Mouse (Mus musculus) hindbrain, embryonic 12.5 days (tissue): Measurements from ENCODE around the gene Slc19a1. TPM values are rescaled to one million over a fixed set of nuclear protein-coding genes. Genes with fewer than 3 reads are reported as not detected.

Experiments used
- ATAC-seq: fragments of 200-750 bp; cut with Nextera tagmentation; 2 replicates; pipeline ENCODE4 v1.8.0; 2017; ENCODE audit warnings: moderate TSS enrichment; ENCODE audit not compliant: low FRiP score
- H3K27ac ChIP-seq: fragments of 300-500 bp; sonication (generic); 2 replicates; pipeline ENCODE4 v1.5.1; 2016; ENCODE audit warnings: mild to moderate bottlenecking
- H3K27me3 ChIP-seq: fragments of 300-500 bp; sonication (generic); 2 replicates; pipeline ENCODE4 v1.6.1; 2016; ENCODE audit warnings: mild to moderate bottlenecking
- H3K36me3 ChIP-seq: fragments of 300-500 bp; sonication (generic); 2 replicates; pipeline ENCODE4 v1.6.1; 2016; ENCODE audit warnings: mild to moderate bottlenecking
- H3K4me1 ChIP-seq: fragments of 300-500 bp; sonication (generic); 2 replicates; pipeline ENCODE4 v1.6.1; 2016
- H3K4me2 ChIP-seq: fragments of 300-500 bp; sonication (generic); replicated peaks from 2 replicates; pipeline ENCODE4 v1.6.1; 2016; ENCODE audit warnings: mild to moderate bottlenecking
- H3K4me3 ChIP-seq: fragments of 300-500 bp; sonication (generic); 2 replicates; pipeline ENCODE4 v1.5.1; 2016; ENCODE audit warnings: mild to moderate bottlenecking
- H3K9ac ChIP-seq: fragments of 300-500 bp; sonication (generic); 2 replicates; pipeline ENCODE4 v1.6.1; 2016; ENCODE audit warnings: mild to moderate bottlenecking, moderate library complexity
- H3K9me3 ChIP-seq: fragments of 300-500 bp; sonication (generic); replicated peaks from 2 replicates; pipeline ENCODE4 v1.6.1; 2016; ENCODE audit warnings: mild to moderate bottlenecking
- WGBS: fragments of 180-500 bp; shearing (Covaris S2); methylation state at CpG from one replicate; pipeline ENCODE4 v1.1.7; 2016; 5-methylcytosine and 5-hydroxymethylcytosine counted together
- polyA plus RNA-seq: library from polyadenylated mRNA; unstranded; fragments of >200 nt; fragmentation: Nextera tagmentation; extraction: Ambion mirVana; gene quantifications from 2 replicates; pipeline ENCODE4 v1.2.1, GENCODE M21; 2016

The Slc19a1 gene
- polyA plus RNA-seq, 1 experiment from 2014 or later = 32.5 TPM

- Histone ChIP-seq H3K36me3 (peaks cover 9% of the 10 kb centered on the region; the same call in 1 of the 2 replicates), H3K27me3 (no peaks in the 10 kb centered on the region), H3K4me2 (no peak overlapping the region), H3K9me3 (no peaks in the 10 kb centered on the region), H3K4me1 (no peaks in the 10 kb centered on the region), H3K27ac (peak overlapping the region; percentile 4; the same call in 1 of the 2 replicates), H3K9ac (no peak overlapping the region), H3K4me3 (no peak overlapping the region)
- ATAC-seq = no peak
- 89% methylated on average over 8 of the region's 8 CpGs for WGBS
Observed at GRCm38 (mm10) chr10:77078961-77079360, 46.9 kb downstream of the Slc19a1 start.

GRCm38 (mm10) chr10:77082453-77082852 lies 50.4 kb downstream of the Slc19a1 start:
- Histone ChIP-seq H3K4me1 (no peaks in the 10 kb centered on the region), H3K36me3 (peaks cover 19% of the 10 kb centered on the region), H3K9ac (no peak overlapping the region), H3K9me3 (no peaks in the 10 kb centered on the region), H3K4me2 (no peak overlapping the region), H3K4me3 (no peak overlapping the region), H3K27ac (no peak overlapping the region), H3K27me3 (no peaks in the 10 kb centered on the region)
- no peak for ATAC-seq
- 36% methylated on average over 3 of the region's 3 CpGs for WGBS

- H3K4me3 ChIP-seq = no peak overlapping the region
- H3K9me3 ChIP-seq = no peaks in the 10 kb centered on the region
- H3K9ac ChIP-seq = no peak overlapping the region
- WGBS = 80% methylated on average over 5 of the region's 5 CpGs
- no peak overlapping the region for H3K27ac ChIP-seq
- H3K27me3 ChIP-seq = no peaks in the 10 kb centered on the region
- peaks cover 20% of the 10 kb centered on the region for H3K36me3 ChIP-seq
- H3K4me2 ChIP-seq = no peak overlapping the region
- H3K4me1 ChIP-seq = no peaks in the 10 kb centered on the region
- no peak for ATAC-seq
Observed at GRCm38 (mm10) chr10:77082921-77083320, 50.9 kb downstream of the Slc19a1 start.

- no peak for ATAC-seq
- H3K27me3 ChIP-seq = no peaks in the 10 kb centered on the region
- no peak overlapping the region for H3K9ac ChIP-seq
- H3K4me1 ChIP-seq = peaks cover under 1% of the 10 kb centered on the region; the same call in 1 of the 2 replicates
- H3K36me3 ChIP-seq = peaks cover 15% of the 10 kb centered on the region
- WGBS = 83% methylated on average over 1 of the region's 1 CpGs
- H3K27ac ChIP-seq = no peak overlapping the region
- H3K4me2 ChIP-seq = no peak overlapping the region
- H3K4me3 ChIP-seq = no peak overlapping the region
- H3K9me3 ChIP-seq = no peaks in the 10 kb centered on the region
Observed at GRCm38 (mm10) chr10:77084568-77084967, 52.5 kb downstream of the Slc19a1 start.

- Histone ChIP-seq H3K4me1 (peaks cover 2% of the 10 kb centered on the region; the same call in 1 of the 2 replicates), H3K4me2 (no peak overlapping the region), H3K36me3 (peaks cover 15% of the 10 kb centered on the region), H3K4me3 (no peak overlapping the region), H3K9ac (no peak overlapping the region), H3K27me3 (no peaks in the 10 kb centered on the region), H3K9me3 (peaks cover 7% of the 10 kb centered on the region), H3K27ac (no peak overlapping the region)
- WGBS = 52% methylated on average over 8 of the region's 8 CpGs
- ATAC-seq = no peak
Observed at GRCm38 (mm10) chr10:77089336-77089735, 57.3 kb downstream of the Slc19a1 start.

- Histone ChIP-seq H3K9ac (no peak overlapping the region), H3K36me3 (peaks cover 16% of the 10 kb centered on the region), H3K9me3 (peaks cover 7% of the 10 kb centered on the region), H3K4me3 (no peak overlapping the region), H3K27ac (no peak overlapping the region), H3K4me1 (peaks cover 2% of the 10 kb centered on the region; the same call in 1 of the 2 replicates), H3K27me3 (no peaks in the 10 kb centered on the region), H3K4me2 (no peak overlapping the region)
- WGBS = 79% methylated on average over 5 of the region's 5 CpGs
- no peak for ATAC-seq
Observed at GRCm38 (mm10) chr10:77090063-77090462, 58.0 kb downstream of the Slc19a1 start.

GRCm38 (mm10) chr10:77091538-77092097 lies 59.6 kb downstream of the Slc19a1 start:
- H3K4me3 ChIP-seq = no peak overlapping the region
- peaks cover 2% of the 10 kb centered on the region; the same call in 1 of the 2 replicates for H3K4me1 ChIP-seq
- H3K9me3 ChIP-seq = peaks cover 7% of the 10 kb centered on the region
- no peak overlapping the region for H3K9ac ChIP-seq
- 83% methylated on average over 4 of the region's 4 CpGs for WGBS
- peaks cover 11% of the 10 kb centered on the region; the same call in 1 of the 2 replicates for H3K36me3 ChIP-seq
- no peak overlapping the region for H3K4me2 ChIP-seq
- no peaks in the 10 kb centered on the region for H3K27me3 ChIP-seq
- H3K27ac ChIP-seq = no peak overlapping the region
- ATAC-seq = no peak

GRCm38 (mm10) chr10:77093817-77094216 lies 61.8 kb downstream of the Slc19a1 start:
- ATAC-seq = no peak
- no peak overlapping the region for H3K4me3 ChIP-seq
- 0 out of 2 replicates have a peak, but pooled peaks cover 2% of the 10 kb centered on the region for H3K36me3 ChIP-seq
- no peaks in the 10 kb centered on the region for H3K27me3 ChIP-seq
- H3K4me2 ChIP-seq = no peak overlapping the region
- no peak overlapping the region for H3K27ac ChIP-seq
- H3K9ac ChIP-seq = no peak overlapping the region
- peaks cover 13% of the 10 kb centered on the region for H3K4me1 ChIP-seq
- H3K9me3 ChIP-seq = peaks cover 7% of the 10 kb centered on the region

- ATAC-seq = no peak
- peaks cover 11% of the 10 kb centered on the region for H3K4me1 ChIP-seq
- no peak overlapping the region for H3K27ac ChIP-seq
- WGBS = 91% methylated on average over 3 of the region's 3 CpGs
- H3K4me2 ChIP-seq = no peak overlapping the region
- no peak overlapping the region for H3K9ac ChIP-seq
- 0 out of 2 replicates have a peak, but pooled peaks cover 2% of the 10 kb centered on the region for H3K36me3 ChIP-seq
- H3K4me3 ChIP-seq = no peak overlapping the region
- peaks cover 7% of the 10 kb centered on the region for H3K9me3 ChIP-seq
- H3K27me3 ChIP-seq = no peaks in the 10 kb centered on the region
Observed at GRCm38 (mm10) chr10:77095666-77096065, 63.6 kb downstream of the Slc19a1 start.

GRCm38 (mm10) chr10:77097006-77097889 lies 65.2 kb downstream of the Slc19a1 start:
- no peak for ATAC-seq

GRCm38 (mm10) chr10:77097890-77098200 lies 65.8 kb downstream of the Slc19a1 start:
- Histone ChIP-seq H3K27ac (no peak overlapping the region), H3K4me1 (peaks cover 11% of the 10 kb centered on the region), H3K36me3 (0 out of 2 replicates have a peak, but pooled peaks cover 2% of the 10 kb centered on the region), H3K4me3 (no peak overlapping the region), H3K9me3 (peaks cover 3% of the 10 kb centered on the region; the same call in 1 of the 2 replicates), H3K27me3 (no peaks in the 10 kb centered on the region), H3K4me2 (no peak overlapping the region), H3K9ac (no peak overlapping the region)
- no peak for ATAC-seq
- whole genome bisulfite sequencing = 89% methylated on average over 4 of the region's 4 CpGs

More at GRCm38 (mm10) chr10:77097006-77097889, 65.2 kb downstream of the Slc19a1 start:
- whole genome bisulfite sequencing = 65% methylated on average over 12 of the region's 12 CpGs
- Histone ChIP-seq H3K4me1 (peaks cover 11% of the 10 kb centered on the region), H3K36me3 (0 out of 2 replicates have a peak, but pooled peaks cover 2% of the 10 kb centered on the region), H3K9me3 (peaks cover 7% of the 10 kb centered on the region), H3K9ac (no peak overlapping the region), H3K4me3 (no peak overlapping the region), H3K27me3 (no peaks in the 10 kb centered on the region), H3K27ac (no peak overlapping the region), H3K4me2 (no peak overlapping the region)

- Histone ChIP-seq H3K36me3 (0 out of 2 replicates have a peak, but pooled peaks cover 2% of the 10 kb centered on the region), H3K4me1 (peaks cover 11% of the 10 kb centered on the region), H3K4me2 (no peak overlapping the region), H3K9ac (no peak overlapping the region), H3K27ac (no peak overlapping the region), H3K27me3 (no peaks in the 10 kb centered on the region), H3K9me3 (no peaks in the 10 kb centered on the region), H3K4me3 (no peak overlapping the region)
- 84% methylated on average over 2 of the region's 2 CpGs for WGBS
- ATAC-seq = no peak
Observed at GRCm38 (mm10) chr10:77098619-77099018, 66.6 kb downstream of the Slc19a1 start.
